Mouse (Mus musculus) adrenal gland, postnatal 36 days (tissue): Measurements from ENCODE around the gene Zfp958. TPM values are rescaled to one million over a fixed set of nuclear protein-coding genes. Genes with fewer than 3 reads are reported as not detected.
"Not testable (repeated sequence)": the region's sequence is repeated elsewhere in the genome, so short reads cannot be mapped to it uniquely, and the experiment has no call there.

Experiments
- DNase-seq, 2 experiments: peaks; one replicate each; pipeline ENCODE4 v3.0.0; 2021; ENCODE audit warnings: mixed read lengths in 1 of 2
- long read RNA-seq, 2 experiments: library from polyadenylated mRNA; stranded (forward); transcript quantifications; one replicate each; pipeline ENCODE4 v2.0.0; 2021; ENCODE audit warnings: borderline sequencing depth in 2 of 2
- total RNA-seq, 2 experiments: library from RNA; stranded (reverse); gene quantifications; 2 replicates each; pipeline ENCODE4 v1.2.3; 2021

Zfp958 gene
- total RNA-seq: 10 to 100 TPM; 14.0 to 22.4 TPM
- long read RNA-seq, experiment 1, transcript Zfp958-202 (4 exons, 2,364 nt): major isoform, 9 of 14 reads
- long read RNA-seq, experiment 1, partial matches to known transcripts: 0 of 14 reads
- long read RNA-seq, experiment 1, other reads (novel, unspliced or antisense): 5 of 14 reads
- long read RNA-seq, experiment 2, partial matches to known transcripts: 0 of 2 reads
- long read RNA-seq, experiment 2, other reads (novel, unspliced or antisense): 1 of 2 reads

- DNase-seq: peak; percentile 88 to 92
Observed at GRCm38 (mm10) chr8:4612932-4613853, at the start of gene Zfp958. Zfp958 (plus strand) TSS chr8:4613167.

DNA sequence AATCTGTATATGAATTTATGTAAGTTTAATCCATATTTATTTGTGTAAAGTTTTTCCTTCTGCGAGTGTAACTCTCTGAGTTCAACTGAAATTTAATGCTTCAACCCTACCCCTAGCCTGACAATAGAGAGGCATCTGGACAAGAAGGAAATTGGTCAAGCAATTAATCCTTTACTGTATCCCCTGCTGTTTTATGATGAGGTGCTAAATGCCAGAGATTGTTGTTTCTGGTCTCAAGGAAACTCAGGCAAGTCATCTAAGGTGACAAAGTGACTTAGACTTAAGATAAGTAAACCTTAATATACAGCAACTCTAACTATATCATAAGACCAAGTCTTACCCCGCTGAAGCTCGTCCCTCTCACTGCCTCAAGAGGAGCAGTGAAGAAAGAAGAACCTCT is 31.0 kb upstream of the Zfp958 start:
- no peak for DNase-seq

GRCm38 (mm10) chr8:4582754-4583178 is 30.2 kb upstream of the Zfp958 start:
- DNase-seq: peak in 1 of 2 experiments; percentile 1

DNA sequence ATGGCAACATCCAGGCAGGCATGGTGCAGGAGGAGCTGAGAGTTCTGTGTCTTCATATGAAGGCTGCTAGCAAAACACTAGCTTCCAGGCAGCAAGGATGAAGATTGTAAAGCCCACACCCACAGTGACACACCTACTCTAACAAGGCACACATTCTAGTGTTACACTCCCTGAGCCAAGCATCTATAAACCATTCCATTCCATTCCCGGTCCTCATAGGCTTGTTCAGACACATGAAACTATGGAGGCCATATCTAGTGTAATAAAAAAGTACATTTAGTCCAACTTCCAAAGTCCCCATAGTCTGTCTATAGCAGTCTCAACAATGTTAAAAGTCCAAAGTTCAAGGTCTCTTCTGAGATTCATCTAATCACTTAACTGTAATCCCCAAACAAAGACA is 28.3 kb upstream of the Zfp958 start:
- DNase-seq: no peak

DNA sequence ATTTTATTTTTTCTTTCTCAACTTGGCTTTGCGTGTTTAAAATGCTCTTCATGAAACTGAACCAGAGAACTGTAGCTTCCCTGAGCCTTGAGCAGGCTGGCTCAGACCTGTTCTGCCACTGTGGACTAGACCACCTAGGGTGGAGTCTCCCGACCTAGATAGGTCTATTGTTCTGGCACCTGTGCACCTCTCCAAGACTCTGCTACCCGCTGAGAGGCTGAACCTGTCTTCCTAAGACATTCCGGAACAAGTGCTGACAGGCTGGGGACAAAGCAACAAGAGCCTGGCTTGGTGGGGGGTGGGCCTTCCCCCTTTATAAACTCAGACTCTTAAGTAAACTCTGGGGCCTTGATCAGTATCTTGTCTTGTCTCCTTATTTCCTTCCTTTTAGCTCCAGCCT is 26.6 kb upstream of the Zfp958 start:
- no peak for DNase-seq

- DNase-seq: peak in 1 of 2 experiments; percentile 24
Observed at GRCm38 (mm10) chr8:4588165-4589000, 24.6 kb upstream of the Zfp958 start.

- DNase-seq: no peak
Observed at GRCm38 (mm10) chr8:4608896-4609295, 4.1 kb upstream of the Zfp958 start.

GRCm38 (mm10) chr8:4611626-4612175 is 1.3 kb upstream of the Zfp958 start:
- not testable (repeated sequence) for DNase-seq

DNA sequence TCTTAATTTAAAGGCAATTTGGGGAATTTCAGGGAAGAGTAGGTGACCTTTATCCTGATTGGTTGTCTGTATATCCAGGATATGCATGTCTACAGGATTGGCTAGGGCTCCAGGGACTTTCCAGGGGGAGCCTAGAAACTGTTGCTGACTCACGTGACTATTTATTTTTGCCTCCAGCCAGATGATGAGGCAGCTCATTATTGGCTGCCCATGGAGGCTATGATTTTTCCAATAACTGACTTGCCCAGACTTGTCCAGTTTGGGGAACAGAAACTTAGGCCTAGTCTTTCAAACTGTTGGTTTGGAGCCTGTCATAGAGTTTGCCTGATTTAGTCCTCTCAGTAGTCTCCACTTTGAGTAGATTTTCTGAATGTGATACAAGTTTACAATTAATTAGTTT is 14.4 kb downstream of the Zfp958 start:
- DNase-seq: no peak

- no peak for DNase-seq
Observed at GRCm38 (mm10) chr8:4637071-4637470, 24.1 kb downstream of the Zfp958 start.

DNA sequence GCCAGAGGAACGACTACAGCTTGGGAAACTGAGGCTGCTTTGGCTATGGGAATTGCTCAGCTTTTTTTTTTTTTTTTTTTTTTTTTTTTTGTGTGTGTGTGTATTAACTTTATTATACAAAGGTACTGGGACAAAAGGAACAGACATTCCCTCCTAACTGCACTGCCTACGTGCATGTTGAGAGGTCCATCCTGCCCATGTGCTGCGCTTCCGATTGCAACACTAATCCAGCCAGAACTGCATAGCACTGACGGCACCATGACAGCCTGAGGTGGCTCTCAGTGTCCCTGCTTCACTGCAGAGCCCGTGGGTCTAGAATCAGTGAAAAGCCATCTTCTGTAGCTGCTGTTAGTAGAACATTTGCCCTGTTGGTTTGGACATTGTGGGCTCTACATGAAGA is 30.0 kb downstream of the Zfp958 start:
- not testable (repeated sequence) for DNase-seq

- DNase-seq: peak; percentile 17 to 75
Observed at GRCm38 (mm10) chr8:4656536-4656935, 43.6 kb downstream of the Zfp958 start.

GRCm38 (mm10) chr8:4675191-4676003 is 62.4 kb downstream of the Zfp958 start:
- no peak for DNase-seq

- no peak for DNase-seq
Observed at GRCm38 (mm10) chr8:4676586-4676985, 63.6 kb downstream of the Zfp958 start.

- peak; percentile 97 to 98 for DNase-seq
Observed at GRCm38 (mm10) chr8:4677265-4678217, 64.6 kb downstream of the Zfp958 start.

- DNase-seq: peak; percentile 87 to 90
Observed at GRCm38 (mm10) chr8:4678218-4678907, 65.4 kb downstream of the Zfp958 start.

GRCm38 (mm10) chr8:4678908-4679545 is 66.1 kb downstream of the Zfp958 start:
- no peak for DNase-seq

GRCm38 (mm10) chr8:4679796-4680195 is 66.8 kb downstream of the Zfp958 start:
- no peak for DNase-seq
